Mouse (Mus musculus) limb, embryonic 15.5 days (tissue): Measurements from ENCODE around the gene Slc25a30. TPM values are rescaled to one million over a fixed set of nuclear protein-coding genes. Genes with fewer than 3 reads are reported as not detected.
"Not testable (repeated sequence)": the region's sequence is repeated elsewhere in the genome, so short reads cannot be mapped to it uniquely, and the experiment has no call there.

Source experiments
- ATAC-seq: fragments of 200-750 bp; cut with Nextera tagmentation; 2 replicates; pipeline ENCODE4 v1.8.0; 2017; ENCODE audit warnings: low read depth, moderate TSS enrichment; ENCODE audit not compliant: insufficient number of reproducible peaks, low FRiP score, low TSS enrichment
- H3K27ac ChIP-seq: fragments of 300-500 bp; sonication (generic); 2 replicates; pipeline ENCODE4 v1.5.1; 2015; ENCODE audit warnings: moderate library complexity, mild to moderate bottlenecking, inconsistent platforms
- H3K27me3 ChIP-seq: fragments of 300-500 bp; sonication (generic); 2 replicates; pipeline ENCODE4 v1.6.1; 2015; ENCODE audit warnings: inconsistent platforms
- H3K36me3 ChIP-seq: fragments of 300-500 bp; sonication (generic); 2 replicates; pipeline ENCODE4 v1.6.1; 2015; ENCODE audit warnings: inconsistent platforms
- H3K4me1 ChIP-seq: fragments of 300-500 bp; sonication (generic); 2 replicates; pipeline ENCODE4 v1.6.1; 2015; ENCODE audit warnings: inconsistent platforms
- H3K4me2 ChIP-seq: fragments of 300-500 bp; sonication (generic); 2 replicates; pipeline ENCODE4 v1.6.1; 2015; ENCODE audit warnings: mild to moderate bottlenecking, inconsistent platforms
- H3K4me3 ChIP-seq: fragments of 300-500 bp; sonication (generic); 2 replicates; pipeline ENCODE4 v1.5.1; 2015; ENCODE audit warnings: mild to moderate bottlenecking, inconsistent platforms
- H3K9ac ChIP-seq: fragments of 300-500 bp; sonication (generic); 2 replicates; pipeline ENCODE4 v1.6.1; 2015; ENCODE audit warnings: inconsistent platforms
- H3K9me3 ChIP-seq: fragments of 300-500 bp; sonication (generic); 2 replicates; pipeline ENCODE4 v1.6.1; 2016; ENCODE audit warnings: inconsistent platforms
- WGBS: fragments of 180-500 bp; shearing (Covaris S2); methylation state at CpG from one replicate; pipeline ENCODE4 v1.1.7; 2015; 5-methylcytosine and 5-hydroxymethylcytosine counted together
- polyA plus RNA-seq: library from polyadenylated mRNA; unstranded; fragments of >200 nt; fragmentation: Nextera tagmentation; extraction: Ambion mirVana; gene quantifications from 2 replicates; pipeline ENCODE4 v1.2.1, GENCODE M21; 2015

Gene Slc25a30
- polyA plus RNA-seq, result 2.6 and 3.7 TPM in 2 replicates

DNA sequence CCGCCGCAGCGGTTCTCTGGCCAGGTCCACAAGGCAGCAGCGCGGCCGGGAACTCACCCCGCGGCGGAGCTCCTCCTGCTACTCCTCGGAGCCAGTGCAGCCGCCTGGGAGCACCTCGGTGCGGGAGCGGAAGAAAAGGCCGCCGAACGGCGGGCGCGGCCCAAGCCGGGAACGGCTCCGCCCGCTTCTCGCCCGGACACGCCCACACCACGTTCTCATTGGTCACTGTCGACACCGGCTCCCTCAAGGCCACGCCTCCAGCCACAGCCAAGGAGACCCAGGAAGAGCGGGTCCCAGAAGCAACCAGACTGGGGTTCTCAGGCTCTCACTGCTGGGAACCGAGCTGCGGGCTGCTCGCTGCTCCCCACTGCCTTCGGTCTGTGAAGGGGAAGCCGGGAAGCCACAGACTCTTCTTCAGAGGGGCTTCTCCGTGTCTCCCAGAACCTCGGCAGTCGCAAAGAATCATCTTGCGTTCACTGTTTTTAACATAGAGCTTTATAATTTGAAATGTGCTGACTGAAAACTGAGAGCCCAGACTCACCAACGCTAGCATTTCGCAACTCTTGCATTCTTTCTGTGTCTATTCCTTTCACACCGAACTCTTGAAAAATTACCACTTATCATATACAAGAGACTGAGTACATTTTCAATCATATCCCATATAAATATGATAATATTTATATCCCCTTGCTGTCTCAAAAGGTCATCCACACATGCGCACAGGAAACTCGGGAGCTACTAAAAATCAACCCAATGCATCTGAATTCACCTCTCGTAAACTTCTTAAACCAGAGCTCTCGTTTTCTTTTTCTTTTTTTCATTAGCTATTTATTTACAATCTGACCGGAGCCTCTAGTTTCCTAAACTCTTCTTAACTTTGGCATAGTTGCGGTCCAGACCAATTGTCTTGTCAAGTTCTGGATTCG is at the start of gene Slc25a30:
TSS of gene Slc25a30 (minus strand) at position 170 of the 926 bp plus-strand sequence.
- ATAC-seq, result peak; percentile 97
- Histone ChIP-seq H3K36me3 (no peaks in the 10 kb centered on the region), H3K9me3 (no peaks in the 10 kb centered on the region), H3K4me3 (peak within 1 kb of the TSS; percentile 75), H3K9ac (peak within 1 kb of the TSS; percentile 51), H3K4me1 (peaks cover 5% of the 10 kb centered on the region), H3K27me3 (peaks cover 12% of the 10 kb centered on the region), H3K27ac (peak within 1 kb of the TSS; percentile 74; the same call in 1 of the 2 replicates), H3K4me2 (peak within 1 kb of the TSS; percentile 91)
- WGBS, result 5% methylated on average over 51 of the region's 51 CpGs

DNA sequence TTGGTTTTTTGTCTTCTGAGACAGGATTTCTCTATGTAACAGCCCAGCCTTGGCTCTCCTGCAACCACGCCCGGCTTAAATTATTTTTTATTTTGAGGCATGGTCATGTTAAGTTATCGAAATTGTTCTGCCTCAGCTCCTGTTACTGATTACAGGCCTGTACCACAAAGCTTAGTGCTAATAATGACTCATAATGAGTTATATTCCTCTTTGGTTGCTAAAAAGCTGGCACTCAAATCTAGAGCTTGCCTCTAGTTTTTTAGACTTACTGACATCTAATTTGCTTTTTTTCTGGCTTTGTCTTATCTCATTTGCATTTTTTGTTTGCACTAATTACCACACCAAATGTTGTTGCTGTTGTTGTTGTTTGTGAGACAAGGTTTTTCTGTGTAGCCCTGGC is 49.7 kb upstream of the Slc25a30 start:
- ATAC-seq, result no peak
- Histone ChIP-seq H3K36me3 (no peaks in the 10 kb centered on the region), H3K9ac (no peak overlapping the region), H3K9me3 (no peaks in the 10 kb centered on the region), H3K4me2 (no peak overlapping the region), H3K4me3 (no peak overlapping the region), H3K27ac (no peak overlapping the region), H3K27me3 (no peaks in the 10 kb centered on the region), H3K4me1 (peaks cover 16% of the 10 kb centered on the region)
- WGBS, result 83% methylated on average over 3 of the region's 3 CpGs

GRCm38 (mm10) chr14:75834739-75835381 is 48.0 kb upstream of the Slc25a30 start:
- 0 out of 2 replicates have a peak, but pooled peaks have one; percentile 25 for ATAC-seq
- H3K36me3 ChIP-seq, result no peaks in the 10 kb centered on the region
- WGBS, result under 1% methylated on average over 16 of the region's 16 CpGs

DNA sequence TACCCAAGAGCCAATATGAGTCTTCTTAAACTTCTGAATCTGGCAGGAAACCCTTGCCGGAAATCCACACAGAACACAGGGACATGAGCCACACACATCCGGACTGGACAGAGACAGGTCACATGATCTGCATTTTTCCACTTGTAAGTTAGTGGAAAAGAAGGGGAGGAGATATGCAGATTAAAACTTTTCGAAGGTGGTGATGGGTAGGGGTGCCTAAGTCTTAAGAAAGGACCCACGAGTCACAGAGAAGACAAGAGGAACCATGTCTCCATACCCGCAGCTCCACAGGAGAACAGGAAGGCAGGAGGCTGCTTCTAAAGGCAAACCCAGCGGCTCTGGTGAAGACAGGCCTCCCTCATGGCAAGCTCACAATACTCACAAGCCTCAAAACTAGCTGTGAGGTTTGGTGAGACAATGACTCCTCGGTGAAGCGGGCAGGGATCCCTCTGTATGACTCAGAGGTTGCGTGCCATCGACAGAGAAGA is 47.5 kb upstream of the Slc25a30 start:
- Histone ChIP-seq H3K27me3 (0 out of 2 replicates have a peak, but pooled peaks cover under 1% of the 10 kb centered on the region), H3K9me3 (no peaks in the 10 kb centered on the region), H3K36me3 (no peaks in the 10 kb centered on the region), H3K4me3 (peak overlapping the region; percentile 47), H3K9ac (peak overlapping the region; percentile 56), H3K4me1 (peaks cover 17% of the 10 kb centered on the region), H3K27ac (peak overlapping the region; percentile 99), H3K4me2 (peak overlapping the region; percentile 94)
- ATAC-seq, result peak; percentile 88
- WGBS, result under 1% methylated on average over 10 of the region's 10 CpGs

More at GRCm38 (mm10) chr14:75834739-75835381, 48.0 kb upstream of the Slc25a30 start:
- Histone ChIP-seq H3K27ac (peak overlapping the region; percentile 99), H3K4me2 (peak overlapping the region; percentile 94), H3K9me3 (no peaks in the 10 kb centered on the region), H3K27me3 (no peaks in the 10 kb centered on the region), H3K4me3 (peak overlapping the region; percentile 47), H3K4me1 (peaks cover 16% of the 10 kb centered on the region), H3K9ac (peak overlapping the region; percentile 56)

DNA sequence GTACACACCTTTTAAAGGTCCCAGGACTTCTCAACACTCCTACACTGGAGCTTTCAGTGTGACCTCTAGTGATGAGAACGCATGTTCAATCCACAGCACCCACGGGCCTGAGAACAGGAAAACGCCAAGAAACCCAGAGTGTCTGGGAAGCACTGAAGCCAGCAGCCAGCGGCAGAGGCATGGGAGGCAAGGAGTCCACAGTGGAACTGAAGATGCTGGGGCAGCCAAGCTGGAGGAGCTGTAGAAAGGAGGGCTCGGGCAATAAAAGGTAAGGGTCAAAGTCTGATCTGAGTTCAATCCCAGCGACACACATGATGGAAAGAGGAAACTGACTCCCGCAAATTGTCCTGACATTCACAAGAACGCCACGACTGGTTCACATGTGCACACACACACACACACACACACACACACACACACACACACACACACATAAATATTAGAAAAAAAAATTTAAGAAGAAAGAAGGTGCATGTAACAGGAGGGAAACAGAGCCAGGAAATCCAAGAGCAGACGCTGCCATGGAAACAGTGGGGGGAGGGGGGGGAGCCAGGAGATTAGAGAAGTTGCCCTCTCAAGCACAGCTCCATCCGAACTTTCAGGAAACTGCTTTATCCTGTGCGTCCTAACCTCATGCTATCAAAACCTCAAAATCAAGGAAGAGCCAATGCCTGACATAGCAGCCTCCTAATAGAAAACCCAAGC is 46.9 kb upstream of the Slc25a30 start:
- peak overlapping the region; percentile 56 for H3K9ac ChIP-seq
- WGBS, result 9% methylated on average over 12 of the region's 12 CpGs

GRCm38 (mm10) chr14:75832982-75833381 is 46.1 kb upstream of the Slc25a30 start:
- peaks cover 28% of the 10 kb centered on the region for H3K4me1 ChIP-seq

More for the DNA sequence above, 46.9 kb upstream of the Slc25a30 start:
- 0 out of 2 replicates have a peak, but pooled peaks cover 3% of the 10 kb centered on the region for H3K27me3 ChIP-seq
- H3K36me3 ChIP-seq, result no peaks in the 10 kb centered on the region
- peak overlapping the region; percentile 94 for H3K4me2 ChIP-seq
- H3K9me3 ChIP-seq, result no peaks in the 10 kb centered on the region
- peak; percentile 28; the same call in 1 of the 2 replicates for ATAC-seq
- H3K4me1 ChIP-seq, result peaks cover 23% of the 10 kb centered on the region
- H3K4me3 ChIP-seq, result peak overlapping the region; percentile 47
- H3K27ac ChIP-seq, result peak overlapping the region; percentile 99

GRCm38 (mm10) chr14:75832031-75832430 is 45.2 kb upstream of the Slc25a30 start:
- no peaks in the 10 kb centered on the region for H3K36me3 ChIP-seq
- ATAC-seq, result no peak
- H3K27me3 ChIP-seq, result 0 out of 2 replicates have a peak, but pooled peaks cover 3% of the 10 kb centered on the region
- 84% methylated on average over 2 of the region's 2 CpGs for WGBS
- H3K4me3 ChIP-seq, result no peak overlapping the region
- no peaks in the 10 kb centered on the region for H3K9me3 ChIP-seq
- no peak overlapping the region for H3K9ac ChIP-seq
- no peak overlapping the region for H3K27ac ChIP-seq
- peaks cover 28% of the 10 kb centered on the region for H3K4me1 ChIP-seq
- no peak overlapping the region for H3K4me2 ChIP-seq

More at GRCm38 (mm10) chr14:75832982-75833381, 46.1 kb upstream of the Slc25a30 start:
- no peaks in the 10 kb centered on the region for H3K9me3 ChIP-seq
- H3K27ac ChIP-seq, result peak overlapping the region; percentile 99; the same call in 1 of the 2 replicates
- H3K27me3 ChIP-seq, result 0 out of 2 replicates have a peak, but pooled peaks cover 3% of the 10 kb centered on the region
- no peak overlapping the region; the same call in 1 of the 2 replicates for H3K4me3 ChIP-seq
- peak overlapping the region; percentile 94 for H3K4me2 ChIP-seq
- 31% methylated on average over 4 of the region's 4 CpGs for WGBS
- H3K36me3 ChIP-seq, result no peaks in the 10 kb centered on the region
- H3K9ac ChIP-seq, result no peak overlapping the region
- ATAC-seq, result no peak

DNA sequence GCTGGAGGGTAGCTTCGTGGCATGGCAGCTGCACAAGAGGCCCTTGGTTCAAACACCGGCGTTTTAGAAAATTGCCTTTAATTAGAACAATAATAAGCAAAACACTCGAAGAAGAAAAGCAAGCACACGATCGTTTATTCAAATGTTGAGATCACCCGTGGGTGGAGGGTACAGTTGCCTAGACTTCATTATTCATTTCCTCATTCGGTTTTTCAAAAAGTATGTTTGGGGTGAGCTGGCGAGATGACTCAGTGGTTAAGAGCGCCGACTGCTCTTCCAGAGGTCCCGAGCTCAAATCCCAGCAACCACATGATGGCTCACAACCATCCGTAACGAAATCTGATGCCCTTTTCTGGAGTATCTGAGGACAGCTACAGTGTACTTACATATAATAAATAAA is 43.0 kb upstream of the Slc25a30 start:
- H3K4me1 ChIP-seq, result peaks cover 20% of the 10 kb centered on the region
- H3K4me2 ChIP-seq, H3K4me3 ChIP-seq, H3K27ac ChIP-seq, ATAC-seq, H3K36me3 ChIP-seq, H3K9me3 ChIP-seq, H3K9ac ChIP-seq, H3K27me3 ChIP-seq: not testable (repeated sequence)
- WGBS, result 64% methylated on average over 14 of the region's 14 CpGs

DNA sequence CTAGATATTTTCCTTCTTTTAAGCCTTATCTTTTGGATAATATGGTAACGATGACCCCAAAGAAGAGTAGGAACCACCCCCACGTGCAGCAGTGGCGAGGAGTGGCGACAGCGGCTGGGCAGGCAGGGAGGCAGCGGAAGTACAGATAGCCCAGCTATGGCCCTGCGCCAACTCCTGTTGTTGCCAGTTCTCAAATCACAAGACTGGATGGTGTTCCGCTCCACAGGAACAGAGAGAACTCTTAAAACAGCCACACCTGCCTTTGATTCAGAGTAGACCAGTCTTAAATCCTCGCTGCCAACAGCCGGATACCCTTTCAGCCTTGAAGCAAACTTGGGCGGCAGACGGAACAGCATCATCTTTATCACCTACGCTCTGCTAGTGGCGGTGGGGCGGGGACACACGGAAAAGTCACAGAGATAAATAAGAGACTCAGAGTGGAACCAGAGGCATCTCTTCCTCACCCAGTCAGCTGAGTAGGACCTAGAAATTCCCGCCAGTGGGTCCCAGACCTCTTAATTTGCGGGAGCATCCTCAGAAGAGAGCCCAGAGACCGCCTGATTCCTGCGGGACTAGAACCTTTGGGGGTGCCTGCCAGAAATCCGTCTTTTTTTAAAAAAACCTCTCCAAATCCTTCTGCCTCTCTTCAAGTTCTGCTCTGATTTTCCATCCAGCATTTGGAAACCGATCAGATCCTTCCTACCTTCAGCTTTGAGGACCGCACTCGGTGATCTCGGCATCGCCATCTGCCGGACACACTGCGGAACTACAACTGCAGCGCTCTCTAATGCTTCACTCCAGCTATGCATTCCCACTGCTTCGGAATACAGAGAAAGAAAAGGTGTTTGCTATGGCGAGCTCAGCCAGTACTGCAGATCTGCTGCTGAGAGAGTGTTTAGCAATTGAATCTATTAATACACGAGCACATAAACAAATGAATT is 42.3 kb upstream of the Slc25a30 start:
- 0 out of 2 replicates have a peak, but pooled peaks cover 3% of the 10 kb centered on the region for H3K27me3 ChIP-seq
- no peak overlapping the region for H3K9ac ChIP-seq
- H3K9me3 ChIP-seq, result no peaks in the 10 kb centered on the region
- H3K4me1 ChIP-seq, result peaks cover 20% of the 10 kb centered on the region
- H3K27ac ChIP-seq, result no peak overlapping the region
- H3K4me2 ChIP-seq, result peak overlapping the region; percentile 62
- no peak for ATAC-seq
- no peaks in the 10 kb centered on the region for H3K36me3 ChIP-seq
- peak overlapping the region; percentile 29 for H3K4me3 ChIP-seq
- 4% methylated on average over 32 of the region's 32 CpGs for WGBS

GRCm38 (mm10) chr14:75828221-75828620 is 41.4 kb upstream of the Slc25a30 start:
- Histone ChIP-seq H3K9me3 (no peaks in the 10 kb centered on the region), H3K9ac (no peak overlapping the region), H3K27me3 (0 out of 2 replicates have a peak, but pooled peaks cover 3% of the 10 kb centered on the region), H3K4me1 (peaks cover 15% of the 10 kb centered on the region), H3K4me3 (no peak overlapping the region), H3K36me3 (no peaks in the 10 kb centered on the region), H3K4me2 (no peak overlapping the region), H3K27ac (no peak overlapping the region)
- WGBS, result 29% methylated on average over 11 of the region's 11 CpGs
- ATAC-seq, result no peak
